14 mouse cellular contexts compared by ENCODE assay signal in the genomic region with DNA sequence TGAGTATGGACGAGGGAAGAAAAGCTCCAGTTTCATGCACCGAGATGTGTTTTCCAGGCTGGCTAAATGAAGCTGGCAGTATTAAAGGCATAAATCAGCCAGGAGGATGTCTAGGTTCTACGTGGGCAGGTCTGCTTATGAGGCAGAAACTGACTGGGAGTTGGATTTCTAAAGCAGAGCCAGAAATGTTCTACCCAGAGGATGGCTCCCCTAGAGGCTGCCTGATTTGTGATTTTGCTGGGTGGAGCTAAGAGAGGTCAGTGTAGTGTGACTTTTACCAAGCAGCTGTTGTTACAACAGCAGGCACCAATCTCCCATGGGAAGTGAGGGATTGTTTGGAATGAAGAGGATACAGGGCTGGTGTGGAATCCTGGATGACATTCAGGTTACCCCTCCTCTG.
A peak's percentile ranks its signal among the peaks of the same experiment; 100 is the strongest.
DNase-seq lines count a peak whose midpoint lies in the region; ATAC-seq and TF ChIP-seq lines count a peak whose summit lies in the region.
"Had no signal": no experiment of that assay in that cellular context is flagged by ENCODE, and none has a peak within 500 bp of the region (broad histone marks: within the 10 kb centered on the region; RNA-seq: fewer than 3 reads in every experiment).

No protein-coding gene starts in this region.

- ATAC-seq in hindbrain, postnatal 0 days = peak; percentile 40; the same call in 1 of the 2 replicates
- ATAC-seq in hindbrain, embryonic 16.5 days = no peak
- ATAC-seq: forebrain, embryonic 16.5 days; midbrain, embryonic 15.5 days; Patski had no signal

- intact Hi-C loops in left cerebral cortex, adult 2 months (cut with DNase I) = no loop called here
- intact Hi-C loops in left cerebral cortex, postnatal 10 days (cut with DNase I) = no loop called here

- H3K4me1 ChIP-seq in hindbrain, postnatal 0 days (ENCODE audit: insufficient read depth, low read length) = no peaks in the 10 kb centered on the region
- no peaks in the 10 kb centered on the region; the same call in 1 of the 2 replicates for H3K4me1 ChIP-seq in hindbrain, embryonic 16.5 days (ENCODE audit: control insufficient read depth, insufficient read depth, low read depth, low read length)
- H3K4me1 ChIP-seq: midbrain, embryonic 15.5 days had no signal

- no peaks in the 10 kb centered on the region for H3K36me3 ChIP-seq in hindbrain, postnatal 0 days (ENCODE audit: insufficient read depth, low read length)
- H3K36me3 ChIP-seq in hindbrain, embryonic 16.5 days (ENCODE audit: control insufficient read depth, insufficient read depth, low read length) = no peaks in the 10 kb centered on the region
- H3K36me3 ChIP-seq: midbrain, embryonic 15.5 days had no signal

- 55% methylated on average over 3 of the region's 3 CpGs for WGBS in hindbrain, postnatal 0 days
- WGBS in hindbrain, embryonic 16.5 days = 59% methylated on average over 3 of the region's 3 CpGs

- TF ChIP-seq CTCF in hindbrain, postnatal 0 days (IDR thresholded peaks at IDR 0.05; ENCODE audit: low read depth) = peak; percentile 28; the same call in 1 of the 2 replicates
- TF ChIP-seq CTCF in left cerebral cortex, adult 2 months (IDR thresholded peaks at IDR 0.05) = peak; percentile 45

- no peaks in the 10 kb centered on the region for H3K9me3 ChIP-seq in hindbrain, postnatal 0 days (ENCODE audit: low read length)
- H3K9me3 ChIP-seq in hindbrain, embryonic 16.5 days (ENCODE audit: control insufficient read depth, low read length) = no peaks in the 10 kb centered on the region
- H3K9me3 ChIP-seq: midbrain, embryonic 15.5 days had no signal

- H3K4me3 ChIP-seq in hindbrain, postnatal 0 days (ENCODE audit: low read length) = no peak overlapping the region
- no peak overlapping the region for H3K4me3 ChIP-seq in hindbrain, embryonic 16.5 days (ENCODE audit: low read length)
- H3K4me3 ChIP-seq in left cerebral cortex, adult 2 months = no peak overlapping the region
- H3K4me3 ChIP-seq: midbrain, embryonic 15.5 days had no signal

- H3K4me2 ChIP-seq in hindbrain, postnatal 0 days (ENCODE audit: low read depth, low read length) = no peak overlapping the region
- no peak overlapping the region for H3K4me2 ChIP-seq in hindbrain, embryonic 16.5 days (ENCODE audit: low read length)
- H3K4me2 ChIP-seq: midbrain, embryonic 15.5 days had no signal

- H3K27ac ChIP-seq in hindbrain, postnatal 0 days = no peak overlapping the region
- H3K27ac ChIP-seq in hindbrain, embryonic 16.5 days (ENCODE audit: low read depth, low read length) = no peak overlapping the region
- no peak overlapping the region for H3K27ac ChIP-seq in left cerebral cortex, adult 2 months
- H3K27ac ChIP-seq: midbrain, embryonic 15.5 days had no signal

- H3K27me3 ChIP-seq in hindbrain, postnatal 0 days (ENCODE audit: insufficient read depth, low read length) = no peaks in the 10 kb centered on the region
- no peaks in the 10 kb centered on the region for H3K27me3 ChIP-seq in hindbrain, embryonic 16.5 days (replicated peaks; ENCODE audit: control insufficient read depth, insufficient read depth, low read length)
- H3K27me3 ChIP-seq: midbrain, embryonic 15.5 days had no signal

- peak; percentile 28 for DNase-seq in hindbrain, postnatal 0 days (ENCODE audit: low spot score)
- peak in 1 of 2 experiments; percentile 16 for DNase-seq in left cerebral cortex, adult 2 months (ENCODE audit: extremely low spot score in 1 of 2, low spot score in 2 of 2)
- DNase-seq in left cerebral cortex, postnatal 10 days (ENCODE audit: extremely low spot score in 1 of 2, low spot score in 2 of 2) = no peak
- peak; percentile 50 for DNase-seq in MN1 (ENCODE audit: low spot score)
- peak; percentile 5 for DNase-seq in lung, postnatal 14 days
- no peak for DNase-seq in yolk sac, embryonic 10.5 days (ENCODE audit: low spot score)
- DNase-seq in cerebellum, adult 9-11 months = no peak
- DNase-seq: cerebellum, postnatal 10 days; layer of hippocampus, postnatal 36 days; thymus, postnatal 4 days had no signal

- no peak overlapping the region for H3K9ac ChIP-seq in hindbrain, postnatal 0 days (replicated peaks; ENCODE audit: low read length)
- no peak overlapping the region for H3K9ac ChIP-seq in hindbrain, embryonic 16.5 days (ENCODE audit: low read depth, low read length)
- H3K9ac ChIP-seq: midbrain, embryonic 15.5 days had no signal

Comparison
In these comparisons a context has a peak if more than half of its experiments do, and no peak if none do; other contexts are left out.
1. DNase-seq: peak in hindbrain, postnatal 0 days (single experiment), MN1 (single experiment) and lung, postnatal 14 days (single experiment); none in left cerebral cortex, postnatal 10 days (0 of 2), yolk sac, embryonic 10.5 days (single experiment) and cerebellum, adult 9-11 months (single experiment).